Mouse (Mus musculus) left cerebral cortex, postnatal 14 days (tissue): ENCODE measurements around the gene Hmgb2. TPM values are rescaled to one million over a fixed set of nuclear protein-coding genes. Genes with fewer than 3 reads are reported as not detected.

Source experiments
- DNase-seq, 2 experiments: peaks; one replicate each; pipeline ENCODE4 v3.0.0; 2021 to 2022; ENCODE audit warnings: low spot score in 2 of 2, mixed read lengths in 1 of 2
- intact Hi-C: fragments of 180-260 bp; cut with DNase I; formaldehyde crosslinking; loops from one replicate; pipeline ENCODE4 v1.15.1; 2025
- long read RNA-seq, 2 experiments: library from polyadenylated mRNA; stranded (forward); transcript quantifications; one replicate each; pipeline ENCODE4 v2.0.0; 2021
- total RNA-seq, 2 experiments: library from RNA; stranded (reverse); gene quantifications; 2 replicates each; pipeline ENCODE4 v1.2.3; 2021

The Hmgb2 gene
- total RNA-seq, result 10 to 100 TPM in 1 of 2 experiments, 1 to 10 TPM in 1; 4.6 to 10.7 TPM
- long read RNA-seq, experiment 1, transcript Hmgb2-201 (5 exons, 2,628 nt), result major isoform, 11 of 16 reads
- long read RNA-seq, experiment 1, partial matches to known transcripts, result 0 of 16 reads
- long read RNA-seq, experiment 1, other reads (novel, unspliced or antisense), result 5 of 16 reads
- long read RNA-seq, experiment 2, transcript Hmgb2-201 (5 exons, 2,628 nt), result major isoform, 7 of 11 reads
- long read RNA-seq, experiment 2, partial matches to known transcripts, result 0 of 11 reads
- long read RNA-seq, experiment 2, other reads (novel, unspliced or antisense), result 4 of 11 reads

GRCm38 (mm10) chr8:57511316-57512118 lies at the start of gene Hmgb2:
Gene Hmgb2 (plus strand): TSS chr8:57511907.
- intact Hi-C loops, result loop anchor here (2.0 kb wide), 1 partner anchor 25 kb away; the partner anchor contains the start of gene Sap30
- peak; percentile 99 to 100 for DNase-seq

GRCm38 (mm10) chr8:57462839-57463238 lies 48.9 kb upstream of the Hmgb2 start:
- DNase-seq, result no peak
- intact Hi-C loops, result no loop called here

- intact Hi-C loops, result no loop called here
- no peak for DNase-seq
These were observed 48.0 kb upstream of the Hmgb2 start for GRCm38 (mm10) chr8:57463757-57464156.

GRCm38 (mm10) chr8:57468624-57469023 lies 43.1 kb upstream of the Hmgb2 start:
- peak; percentile 17 to 24 for DNase-seq

GRCm38 (mm10) chr8:57470863-57471262 lies 40.8 kb upstream of the Hmgb2 start:
- intact Hi-C loops, result no loop called here
- DNase-seq, result no peak

More at GRCm38 (mm10) chr8:57468624-57469023, 43.1 kb upstream of the Hmgb2 start:
- intact Hi-C loops, result no loop called here

- intact Hi-C loops, result no loop called here
- DNase-seq, result no peak
These were observed 38.0 kb upstream of the Hmgb2 start for GRCm38 (mm10) chr8:57473751-57474150.

GRCm38 (mm10) chr8:57478406-57478805 lies 33.3 kb upstream of the Hmgb2 start:
- intact Hi-C loops, result no loop called here
- no peak for DNase-seq

GRCm38 (mm10) chr8:57479700-57480099 lies 32.0 kb upstream of the Hmgb2 start:
- intact Hi-C loops, result no loop called here
- no peak for DNase-seq

DNA sequence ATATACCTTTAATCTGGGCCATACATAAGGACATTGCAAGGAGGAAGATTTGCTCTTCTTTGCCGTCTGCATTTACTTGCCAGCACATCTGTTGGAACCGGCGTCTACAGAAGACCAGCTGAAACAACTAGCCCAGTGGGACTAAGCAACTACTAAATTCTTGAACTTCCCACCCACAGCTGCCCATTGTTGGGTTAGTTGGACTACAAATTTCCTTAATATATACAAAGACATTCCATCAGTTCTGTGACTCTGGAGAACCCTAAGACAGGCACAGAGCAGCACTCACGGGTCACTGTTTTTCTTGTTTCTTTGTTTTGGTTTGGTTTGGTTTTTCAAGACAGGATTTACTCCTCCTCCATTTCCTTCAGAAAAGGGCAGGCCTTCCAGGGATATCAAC lies 31.1 kb upstream of the Hmgb2 start:
- intact Hi-C loops, result no loop called here
- no peak for DNase-seq

- peak; percentile 35 to 49 for DNase-seq
- intact Hi-C loops, result loop anchor here (2.0 to 5.0 kb wide), 4 partner anchors 24 to 54 kb away; partner anchors contain the start of gene Hmgb2
These were observed 24.9 kb upstream of the Hmgb2 start for GRCm38 (mm10) chr8:57486491-57487440.

GRCm38 (mm10) chr8:57487441-57488155 lies 24.1 kb upstream of the Hmgb2 start, which contains the start of gene Sap30:
Gene Sap30 (minus strand): TSS chr8:57487860.
- intact Hi-C loops, result loop anchor here (2.0 to 5.0 kb wide), 4 partner anchors 23 to 55 kb away; partner anchors contain the start of gene Hmgb2
- DNase-seq, result peak; percentile 97

GRCm38 (mm10) chr8:57488312-57488765 lies 23.4 kb upstream of the Hmgb2 start:
- intact Hi-C loops, result loop anchor here (5.0 kb wide), 1 partner anchor 44 kb away; no protein-coding TSS in a partner anchor
- peak; percentile 37 to 44 for DNase-seq

GRCm38 (mm10) chr8:57489366-57489765 lies 22.3 kb upstream of the Hmgb2 start:
- intact Hi-C loops, result loop anchor here (5.0 kb wide), 1 partner anchor 43 kb away; no protein-coding TSS in a partner anchor
- no peak for DNase-seq

GRCm38 (mm10) chr8:57489896-57490295 lies 21.8 kb upstream of the Hmgb2 start:
- intact Hi-C loops, result loop anchor here (5.0 kb wide), 1 partner anchor 42 kb away; no protein-coding TSS in a partner anchor
- DNase-seq, result no peak

DNA sequence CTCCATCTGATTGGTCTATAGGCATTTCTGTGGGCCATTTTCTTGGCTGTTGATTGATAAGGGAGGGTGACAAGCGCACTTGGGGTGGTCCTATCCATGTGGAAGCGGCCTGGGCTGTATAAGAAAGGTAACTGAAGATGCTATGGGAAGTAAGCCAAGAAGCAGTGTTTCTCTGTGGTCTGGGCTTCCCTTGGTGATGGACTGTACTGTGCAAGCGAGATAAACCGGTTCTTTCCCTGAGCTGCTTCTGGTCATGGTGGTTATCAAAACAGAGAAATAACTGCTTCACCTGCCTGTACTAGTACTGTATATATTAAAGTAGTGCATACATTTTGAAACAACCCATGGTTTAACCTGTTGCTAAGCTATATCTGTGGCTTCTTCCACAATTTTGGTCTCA lies 19.8 kb upstream of the Hmgb2 start:
- intact Hi-C loops, result no loop called here
- no peak for DNase-seq

DNA sequence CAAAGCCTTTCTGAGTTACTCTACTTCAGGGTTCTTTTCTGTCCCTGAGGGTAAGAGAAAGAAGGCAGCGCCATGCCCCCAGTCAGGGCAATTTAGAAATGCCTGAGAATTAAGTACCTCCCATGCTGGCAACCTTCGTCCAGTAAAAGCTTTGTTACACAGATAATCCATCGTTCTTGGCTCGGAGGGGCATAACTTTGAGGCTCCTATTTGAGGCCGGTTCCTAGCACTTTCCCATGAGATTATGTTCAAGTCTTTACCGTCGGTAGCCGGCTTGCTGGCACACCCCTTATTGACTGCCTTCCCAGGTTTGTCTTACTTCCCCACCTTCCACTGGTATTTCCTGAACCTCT lies 13.2 kb upstream of the Hmgb2 start:
- DNase-seq, result no peak
- intact Hi-C loops, result no loop called here

DNA sequence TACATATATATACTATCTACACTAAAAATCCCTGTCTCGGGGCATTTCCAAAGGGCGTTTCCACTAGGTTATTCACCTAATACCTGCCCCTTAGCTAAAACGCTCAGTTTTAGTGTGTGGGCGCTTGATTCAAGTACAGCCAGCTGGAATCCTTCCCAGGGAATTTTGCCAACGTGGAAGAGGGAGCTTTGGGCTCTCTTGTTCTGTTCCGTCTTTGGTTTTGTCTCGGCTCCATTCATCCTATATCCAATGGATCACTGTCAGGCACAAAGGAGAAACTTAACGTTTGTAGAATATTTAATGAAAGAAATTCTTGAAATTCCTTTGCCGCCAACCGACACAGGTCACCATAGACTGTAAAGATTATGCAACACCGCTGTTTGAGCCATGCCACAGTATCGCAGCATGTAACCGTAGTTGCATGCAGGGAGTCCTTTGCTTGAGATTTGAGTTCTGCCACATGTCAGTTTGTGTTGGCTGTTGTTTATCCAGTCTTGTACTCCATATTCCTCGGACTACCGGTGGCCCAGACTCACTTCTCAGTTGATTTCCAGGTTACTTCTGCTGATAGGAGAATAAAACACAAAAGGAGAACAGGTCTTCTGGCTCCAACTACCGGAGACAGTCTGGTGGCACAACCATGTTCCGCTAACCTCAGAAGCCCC lies 12.7 kb upstream of the Hmgb2 start:
- peak; percentile 54 to 60 for DNase-seq
- intact Hi-C loops, result no loop called here

DNA sequence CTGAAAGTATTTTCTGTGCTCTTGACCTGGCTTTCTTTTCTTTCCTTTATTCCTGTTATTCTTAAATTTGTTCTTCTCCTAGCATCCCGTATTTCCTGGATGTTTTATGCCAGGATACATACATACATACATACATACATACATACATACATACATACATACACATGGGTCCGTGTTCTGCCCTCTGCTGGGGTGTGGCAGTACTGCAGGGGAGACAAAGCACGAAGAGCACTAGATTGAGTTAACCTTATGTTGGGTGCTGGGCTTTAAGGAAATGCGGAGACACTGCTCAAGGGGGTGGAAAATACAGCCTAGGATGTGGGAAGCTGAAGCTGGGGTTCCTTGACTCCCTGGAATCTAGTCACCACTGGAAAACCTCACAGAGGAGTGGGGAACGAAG lies 8.1 kb upstream of the Hmgb2 start:
- DNase-seq, result peak; percentile 49 to 73
- intact Hi-C loops, result no loop called here
